Comparison of ENCODE assay signal across 8 mouse cellular contexts in the genomic region with DNA sequence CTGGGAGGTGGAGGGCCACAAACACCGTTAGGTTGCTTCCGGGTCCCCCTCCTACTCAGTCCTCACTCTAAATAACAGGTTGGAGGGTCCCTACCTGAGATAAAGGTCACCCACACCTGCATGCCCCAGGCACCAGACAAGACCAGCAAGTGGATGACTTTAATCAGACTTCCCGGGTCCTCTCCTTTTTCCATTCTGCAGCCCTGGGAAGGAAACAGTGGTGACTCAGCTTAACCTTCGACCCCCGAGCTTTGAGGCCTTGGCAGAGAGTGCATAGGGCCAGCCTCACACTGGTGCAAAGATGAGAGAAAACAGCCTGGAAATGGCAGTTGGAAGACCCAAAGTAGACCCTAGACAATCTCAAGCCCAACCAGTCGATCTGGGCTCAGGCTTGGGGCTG. TPM values are rescaled to one million over a fixed set of nuclear protein-coding genes. Genes with fewer than 3 reads are reported as not detected.
DNase-seq lines count a peak whose midpoint lies in the region; ATAC-seq and TF ChIP-seq lines count a peak whose summit lies in the region.

No protein-coding gene starts in this region.

- TF ChIP-seq CTCF in cerebellum, adult 2 months (IDR thresholded peaks at IDR 0.05; ENCODE audit: borderline replicate concordance, insufficient read depth, low read depth, low read length): no peak
- no peak for TF ChIP-seq CTCF in lung, embryonic 14.5 days (IDR thresholded peaks at IDR 0.05; ENCODE audit: low read depth)

- WGBS in cerebellum, adult 2 months: 80% methylated on average over 6 of the region's 6 CpGs
- WGBS in embryonic facial prominence, embryonic 14.5 days: 80% methylated on average over 6 of the region's 6 CpGs
- WGBS in lung, embryonic 14.5 days: 70% methylated on average over 6 of the region's 6 CpGs

- TF ChIP-seq POLR2A in cerebellum, adult 2 months (IDR thresholded peaks at IDR 0.05; ENCODE audit: borderline replicate concordance, insufficient read depth, low read length): no peak

- no peaks in the 10 kb centered on the region for H3K9me3 ChIP-seq in embryonic facial prominence, embryonic 14.5 days (ENCODE audit: control insufficient read depth, low read length)
- H3K9me3 ChIP-seq in lung, embryonic 14.5 days (ENCODE audit: low read depth, low read length): no peaks in the 10 kb centered on the region

- H3K4me3 ChIP-seq in cerebellum, adult 2 months (replicated peaks; ENCODE audit: insufficient read depth, low read depth, low read length): no peak overlapping the region
- H3K4me3 ChIP-seq in embryonic facial prominence, embryonic 14.5 days (ENCODE audit: low read depth, low read length): peak overlapping the region; percentile 49
- peak overlapping the region; percentile 44; the same call in 1 of the 2 replicates for H3K4me3 ChIP-seq in lung, embryonic 14.5 days (ENCODE audit: low read depth, low read length)

- peaks cover 14% of the 10 kb centered on the region for H3K4me1 ChIP-seq in cerebellum, adult 2 months (ENCODE audit: control insufficient read depth, insufficient read depth, low read length)
- H3K4me1 ChIP-seq in embryonic facial prominence, embryonic 14.5 days (ENCODE audit: control insufficient read depth, insufficient read depth, low read length): peaks cover 8% of the 10 kb centered on the region
- H3K4me1 ChIP-seq in lung, embryonic 14.5 days (ENCODE audit: insufficient read depth): peaks cover 10% of the 10 kb centered on the region; the same call in 1 of the 2 replicates

- H3K36me3 ChIP-seq in embryonic facial prominence, embryonic 14.5 days (ENCODE audit: control insufficient read depth, insufficient read depth, low read length): no peaks in the 10 kb centered on the region
- H3K36me3 ChIP-seq in lung, embryonic 14.5 days (ENCODE audit: insufficient read depth): no peaks in the 10 kb centered on the region

- H3K9ac ChIP-seq in embryonic facial prominence, embryonic 14.5 days (ENCODE audit: low read depth, low read length): peak overlapping the region; percentile 67; the same call in 1 of the 2 replicates
- no peak overlapping the region; the same call in 1 of the 2 replicates for H3K9ac ChIP-seq in lung, embryonic 14.5 days

- peak; percentile 37 for DNase-seq in cerebellum, adult 11-12 months
- DNase-seq in cerebellum, adult 2 months: no peak
- DNase-seq in embryonic facial prominence, embryonic 14.5 days (ENCODE audit: low spot score): no peak
- DNase-seq in kidney, adult 11 months: peak; percentile 55
- peak; percentile 4 for DNase-seq in lung, embryonic 14.5 days
- peak; percentile 55 for DNase-seq in yolk sac, embryonic 10.5 days (ENCODE audit: low spot score)
- no peak for DNase-seq in layer of hippocampus, postnatal 10 days (ENCODE audit: low spot score in 2 of 2)
- DNase-seq in cerebellum, adult 11 months: no peak

- H3K4me2 ChIP-seq in embryonic facial prominence, embryonic 14.5 days (ENCODE audit: low read depth, low read length): peak overlapping the region; percentile 63
- H3K4me2 ChIP-seq in lung, embryonic 14.5 days: peak overlapping the region; percentile 66

- H3K27ac ChIP-seq in cerebellum, adult 2 months (ENCODE audit: insufficient read depth, low read length): no peak overlapping the region
- no peak overlapping the region for H3K27ac ChIP-seq in embryonic facial prominence, embryonic 14.5 days (replicated peaks; ENCODE audit: low read depth, low read length)
- no peak overlapping the region for H3K27ac ChIP-seq in lung, embryonic 14.5 days (ENCODE audit: low read depth)

- H3K27me3 ChIP-seq in cerebellum, adult 2 months (ENCODE audit: control insufficient read depth, insufficient read depth, low read length): no peaks in the 10 kb centered on the region
- H3K27me3 ChIP-seq in embryonic facial prominence, embryonic 14.5 days (replicated peaks; ENCODE audit: control insufficient read depth, insufficient read depth, low read length): no peaks in the 10 kb centered on the region
- H3K27me3 ChIP-seq in lung, embryonic 14.5 days (ENCODE audit: insufficient read depth, low read length): no peaks in the 10 kb centered on the region

- no peak for ATAC-seq in embryonic facial prominence, embryonic 14.5 days (ENCODE audit: low read depth)
- ATAC-seq in lung, embryonic 14.5 days (ENCODE audit: insufficient read depth): no peak

RNA-seq across cellular contexts. Expression of a gene that starts 1.1 kb away (rescaled TPM):
- polyA plus RNA-seq in cerebellum, adult 2 months (2012; rRNA removed): 14.7 and 16.6 TPM in 2 replicates
- polyA plus RNA-seq in embryonic facial prominence, embryonic 14.5 days (2014; fragmentation: Nextera tagmentation; extraction: Ambion mirVana): 2.8 and 3.0 TPM in 2 replicates
- polyA plus RNA-seq in lung, embryonic 14.5 days (2014; fragmentation: Nextera tagmentation; extraction: Ambion mirVana): 2.8 and 4.9 TPM in 2 replicates
- 10 to 100 TPM; 15.5 to 16.1 TPM for total RNA-seq in layer of hippocampus, postnatal 10 days (2021)

RNA-seq across cellular contexts. Expression of a gene that starts 1.2 kb away (rescaled TPM):
- polyA plus RNA-seq in cerebellum, adult 2 months (2012; rRNA removed): 62.5 and 64.1 TPM in 2 replicates
- 53.3 and 53.7 TPM in 2 replicates for polyA plus RNA-seq in embryonic facial prominence, embryonic 14.5 days (2014; fragmentation: Nextera tagmentation; extraction: Ambion mirVana)
- 39.5 and 40.1 TPM in 2 replicates for polyA plus RNA-seq in lung, embryonic 14.5 days (2014; fragmentation: Nextera tagmentation; extraction: Ambion mirVana)
- total RNA-seq in layer of hippocampus, postnatal 10 days (2021): 10 to 100 TPM; 30.4 to 35.3 TPM

RNA-seq across cellular contexts. Expression of a gene that starts 8.2 kb away (rescaled TPM):
- polyA plus RNA-seq in cerebellum, adult 2 months (2012; rRNA removed): 13.9 and 16.3 TPM in 2 replicates
- polyA plus RNA-seq in embryonic facial prominence, embryonic 14.5 days (2014; fragmentation: Nextera tagmentation; extraction: Ambion mirVana): 21.6 and 25.3 TPM in 2 replicates
- polyA plus RNA-seq in lung, embryonic 14.5 days (2014; fragmentation: Nextera tagmentation; extraction: Ambion mirVana): 8.6 and 8.8 TPM in 2 replicates
- 10 to 100 TPM; 30.4 to 36.7 TPM for total RNA-seq in layer of hippocampus, postnatal 10 days (2021)

RNA-seq across cellular contexts. Expression of a gene that starts 10.7 kb away (rescaled TPM):
- polyA plus RNA-seq in cerebellum, adult 2 months (2012; rRNA removed): 97.5 and 106 TPM in 2 replicates
- polyA plus RNA-seq in embryonic facial prominence, embryonic 14.5 days (2014; fragmentation: Nextera tagmentation; extraction: Ambion mirVana): 10.5 and 14.4 TPM in 2 replicates
- polyA plus RNA-seq in lung, embryonic 14.5 days (2014; fragmentation: Nextera tagmentation; extraction: Ambion mirVana): 7.7 and 10.2 TPM in 2 replicates
- total RNA-seq in layer of hippocampus, postnatal 10 days (2021): 100 to 1,000 TPM; 312 to 317 TPM

RNA-seq across cellular contexts. Expression of a gene that starts 29.4 kb away (rescaled TPM):
- 12.2 and 12.8 TPM in 2 replicates for polyA plus RNA-seq in cerebellum, adult 2 months (2012; rRNA removed)
- 9.5 and 10.1 TPM in 2 replicates for polyA plus RNA-seq in embryonic facial prominence, embryonic 14.5 days (2014; fragmentation: Nextera tagmentation; extraction: Ambion mirVana)
- polyA plus RNA-seq in lung, embryonic 14.5 days (2014; fragmentation: Nextera tagmentation; extraction: Ambion mirVana): 10.2 and 12.2 TPM in 2 replicates
- 10 to 100 TPM; 13.5 to 14.5 TPM for total RNA-seq in layer of hippocampus, postnatal 10 days (2021)

Comparison
In these comparisons a context has a peak if more than half of its experiments do, and no peak if none do; other contexts are left out.
1. DNase-seq: peak in cerebellum, adult 11-12 months (single experiment), kidney, adult 11 months (single experiment), lung, embryonic 14.5 days (single experiment) and yolk sac, embryonic 10.5 days (single experiment); none in cerebellum, adult 2 months (0 of 2), embryonic facial prominence, embryonic 14.5 days (single experiment), layer of hippocampus, postnatal 10 days (0 of 2) and cerebellum, adult 11 months (single experiment).